9 mouse cellular contexts compared by ENCODE assay signal in the genomic region with DNA sequence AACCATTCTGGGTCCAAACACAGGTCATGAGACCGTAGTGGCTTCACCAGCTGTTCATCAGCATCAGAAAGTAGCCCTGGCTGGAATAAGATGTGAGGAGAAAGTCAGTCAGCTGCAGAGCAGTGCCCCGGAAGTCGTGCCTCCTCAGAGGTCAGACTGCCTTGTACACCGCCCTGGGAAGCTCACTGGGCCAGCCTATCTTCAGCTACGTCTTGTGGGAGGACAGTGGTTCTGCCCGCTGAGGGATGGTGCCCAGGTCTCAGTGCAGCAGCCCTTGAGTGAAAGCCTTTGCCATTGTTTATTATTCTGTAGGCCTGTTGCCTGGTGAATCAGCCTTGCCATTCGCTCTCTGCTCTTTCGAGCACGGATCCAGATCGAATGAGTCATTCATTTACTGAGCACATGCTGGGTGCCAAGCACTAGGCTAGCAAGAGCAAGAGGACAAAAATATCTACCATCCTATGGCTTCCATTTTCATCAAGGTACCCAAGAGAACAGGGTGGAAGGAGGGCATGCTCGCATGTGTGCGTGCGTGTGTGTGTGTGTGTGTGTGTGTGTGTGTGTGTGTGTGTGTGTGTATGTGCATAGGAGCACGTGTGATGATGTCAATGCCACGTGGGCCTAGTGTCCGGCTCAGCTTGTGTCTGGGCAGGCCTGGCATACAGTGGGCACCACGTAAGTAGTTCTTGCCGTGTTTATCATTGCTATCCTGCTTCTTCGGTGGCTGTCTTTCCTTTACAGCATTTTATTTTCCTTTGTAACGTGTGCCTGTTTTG.
DNase-seq lines count a peak whose midpoint lies in the region; ATAC-seq and TF ChIP-seq lines count a peak whose summit lies in the region.
"Had no signal": no experiment of that assay in that cellular context is flagged by ENCODE, and none has a peak within 500 bp of the region (broad histone marks: within the 10 kb centered on the region; RNA-seq: fewer than 3 reads in every experiment).

No protein-coding gene starts in this region.

- ATAC-seq in frontal cortex, adult (ENCODE audit: low TSS enrichment) = peak; percentile 90
- no peak; the same call in 1 of the 2 replicates for ATAC-seq in liver, embryonic 11.5 days (replicated peaks; ENCODE audit: low FRiP score)
- ATAC-seq in hindbrain, embryonic 12.5 days (ENCODE audit: low FRiP score) = no peak
- no peak for ATAC-seq in midbrain, postnatal 0 days (ENCODE audit: low FRiP score)

- H3K27me3 ChIP-seq in embryonic facial prominence, embryonic 10.5 days (replicated peaks; ENCODE audit: low read depth, poor library complexity, severe bottlenecking) = no peaks in the 10 kb centered on the region
- no peaks in the 10 kb centered on the region for H3K27me3 ChIP-seq in liver, embryonic 11.5 days (replicated peaks; ENCODE audit: control insufficient read depth, insufficient read depth, low read length)
- H3K27me3 ChIP-seq in hindbrain, embryonic 12.5 days = no peaks in the 10 kb centered on the region
- no peaks in the 10 kb centered on the region for H3K27me3 ChIP-seq in midbrain, postnatal 0 days (ENCODE audit: insufficient read depth, low read length)
- H3K27me3 ChIP-seq: lung, embryonic 15.5 days had no signal

- 0 out of 2 replicates have a peak, but pooled peaks cover 4% of the 10 kb centered on the region for H3K36me3 ChIP-seq in embryonic facial prominence, embryonic 10.5 days (replicated peaks)
- no peaks in the 10 kb centered on the region; the same call in 1 of the 2 replicates for H3K36me3 ChIP-seq in liver, embryonic 11.5 days (ENCODE audit: control insufficient read depth, insufficient read depth, low read length)
- H3K36me3 ChIP-seq in hindbrain, embryonic 12.5 days = no peaks in the 10 kb centered on the region
- no peaks in the 10 kb centered on the region for H3K36me3 ChIP-seq in midbrain, postnatal 0 days (ENCODE audit: insufficient read depth, low read length)
- H3K36me3 ChIP-seq: lung, embryonic 15.5 days had no signal

- TF ChIP-seq CTCF in midbrain, postnatal 0 days (IDR thresholded peaks at IDR 0.05) = no peak

- H3K4me3 ChIP-seq in embryonic facial prominence, embryonic 10.5 days = no peak overlapping the region
- no peak overlapping the region for H3K4me3 ChIP-seq in liver, embryonic 11.5 days (ENCODE audit: low read depth, low read length)
- no peak overlapping the region for H3K4me3 ChIP-seq in hindbrain, embryonic 12.5 days
- no peak overlapping the region for H3K4me3 ChIP-seq in midbrain, postnatal 0 days (ENCODE audit: low read depth, low read length)
- H3K4me3 ChIP-seq: lung, embryonic 15.5 days had no signal

- peak overlapping the region; percentile 38 for H3K4me2 ChIP-seq in liver, embryonic 11.5 days
- no peak overlapping the region for H3K4me2 ChIP-seq in hindbrain, embryonic 12.5 days (replicated peaks)
- no peak overlapping the region for H3K4me2 ChIP-seq in midbrain, postnatal 0 days (ENCODE audit: low read depth, low read length, poor library complexity, severe bottlenecking)
- H3K4me2 ChIP-seq: lung, embryonic 15.5 days had no signal

- H3K4me1 ChIP-seq in embryonic facial prominence, embryonic 10.5 days = peaks cover 30% of the 10 kb centered on the region
- peaks cover 53% of the 10 kb centered on the region for H3K4me1 ChIP-seq in liver, embryonic 11.5 days (replicated peaks; ENCODE audit: control insufficient read depth, insufficient read depth, low read length)
- H3K4me1 ChIP-seq in hindbrain, embryonic 12.5 days = 0 out of 2 replicates have a peak, but pooled peaks cover 2% of the 10 kb centered on the region
- no peaks in the 10 kb centered on the region for H3K4me1 ChIP-seq in midbrain, postnatal 0 days (ENCODE audit: insufficient read depth, low read length)

- 0 out of 2 replicates have a peak overlapping the region, but pooled peaks have one; percentile 30 for H3K27ac ChIP-seq in embryonic facial prominence, embryonic 10.5 days (replicated peaks)
- H3K27ac ChIP-seq in liver, embryonic 11.5 days (ENCODE audit: low read depth, low read length) = peak overlapping the region; percentile 49
- no peak overlapping the region for H3K27ac ChIP-seq in hindbrain, embryonic 12.5 days
- no peak overlapping the region for H3K27ac ChIP-seq in midbrain, postnatal 0 days (ENCODE audit: low read depth, low read length)
- H3K27ac ChIP-seq: lung, embryonic 15.5 days had no signal

- H3K9ac ChIP-seq in liver, embryonic 11.5 days (ENCODE audit: low read depth, low read length) = peak overlapping the region; percentile 14; the same call in 1 of the 2 replicates
- H3K9ac ChIP-seq in hindbrain, embryonic 12.5 days = no peak overlapping the region
- no peak overlapping the region for H3K9ac ChIP-seq in midbrain, postnatal 0 days (replicated peaks; ENCODE audit: low read length, poor library complexity, severe bottlenecking)
- H3K9ac ChIP-seq: lung, embryonic 15.5 days had no signal

- no peaks in the 10 kb centered on the region for H3K9me3 ChIP-seq in embryonic facial prominence, embryonic 10.5 days
- no peaks in the 10 kb centered on the region for H3K9me3 ChIP-seq in liver, embryonic 11.5 days (ENCODE audit: control insufficient read depth, low read length)
- no peaks in the 10 kb centered on the region for H3K9me3 ChIP-seq in hindbrain, embryonic 12.5 days (replicated peaks)
- no peaks in the 10 kb centered on the region for H3K9me3 ChIP-seq in midbrain, postnatal 0 days (ENCODE audit: low read length)
- H3K9me3 ChIP-seq: lung, embryonic 15.5 days had no signal

- no peak for DNase-seq in frontal cortex, postnatal 10 days (ENCODE audit: low spot score in 2 of 2)
- DNase-seq in right cerebral cortex, adult 18-20 months = peak; percentile 71
- DNase-seq in right cerebral cortex, postnatal 4 days = no peak
- no peak for DNase-seq in embryonic facial prominence, embryonic 10.5 days (ENCODE audit: low spot score)
- no peak for DNase-seq in liver, embryonic 11.5 days (ENCODE audit: low spot score)
- no peak for DNase-seq in midbrain, postnatal 0 days (ENCODE audit: low spot score)

- 82% methylated on average over 20 of the region's 20 CpGs for WGBS in embryonic facial prominence, embryonic 10.5 days
- WGBS in liver, embryonic 11.5 days = 81% methylated on average over 20 of the region's 20 CpGs
- 78% methylated on average over 18 of the region's 20 CpGs for WGBS in hindbrain, embryonic 12.5 days
- WGBS in midbrain, postnatal 0 days = 84% methylated on average over 20 of the region's 20 CpGs

Comparison
In these comparisons a context has a peak if more than half of its experiments do, and no peak if none do; other contexts are left out.
1. H3K27ac ChIP-seq: peak in embryonic facial prominence, embryonic 10.5 days (single experiment) and liver, embryonic 11.5 days (single experiment); none in hindbrain, embryonic 12.5 days (single experiment) and midbrain, postnatal 0 days (single experiment).